ENCODE assay signal across 9 mouse cellular contexts in the genomic region with DNA sequence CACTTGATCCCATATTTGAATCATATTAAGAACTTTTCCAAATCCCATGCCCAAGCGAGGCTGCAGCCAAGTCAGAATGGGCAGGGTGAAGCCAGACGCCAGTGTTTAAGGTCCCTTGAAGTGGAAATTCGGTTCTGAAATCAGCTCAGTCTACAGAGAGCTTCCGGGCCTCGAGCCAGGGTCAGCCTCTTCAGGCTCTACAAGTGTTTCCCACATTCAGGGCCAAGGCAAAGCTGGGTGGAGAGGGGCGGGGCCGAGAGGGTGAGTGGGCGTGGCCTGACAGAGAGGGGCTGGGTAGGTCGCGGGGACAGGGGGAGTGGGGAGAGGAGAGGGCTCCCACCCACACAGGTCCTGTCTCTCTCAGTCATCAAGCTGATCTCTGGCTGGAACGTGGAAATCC. TPM values are rescaled to one million over a fixed set of nuclear protein-coding genes. Genes with fewer than 3 reads are reported as not detected.
A peak's percentile ranks its signal among the peaks of the same experiment; 100 is the strongest.
DNase-seq lines count a peak whose midpoint lies in the region.
"Had no signal": no experiment of that assay in that cellular context is flagged by ENCODE, and none has a peak within 500 bp of the region (broad histone marks: within the 10 kb centered on the region; RNA-seq: fewer than 3 reads in every experiment).

No protein-coding gene starts in this region.

- H3K9me3 ChIP-seq in heart, embryonic 10.5 days = no peaks in the 10 kb centered on the region

- peak; percentile 62 to 66 for DNase-seq in heart, adult 18-20 months
- DNase-seq in heart, embryonic 10.5 days (ENCODE audit: low spot score) = no peak
- peak; percentile 65 for DNase-seq in ES-CJ7 (ENCODE audit: low read depth, low spot score)
- DNase-seq in embryo, embryonic 11 days = peak; percentile 20
- DNase-seq in heart, postnatal 25 days (ENCODE audit: low spot score) = peak; percentile 17
- peak; percentile 29 for DNase-seq in right cerebral cortex, postnatal 14 days
- DNase-seq in cerebellum, adult 11-12 months = no peak
- DNase-seq in thymus, adult 18-20 months = no peak

- peaks cover 4% of the 10 kb centered on the region; the same call in 1 of the 2 replicates for H3K27me3 ChIP-seq in heart, embryonic 10.5 days (ENCODE audit: insufficient read depth, poor library complexity, severe bottlenecking)

- H3K36me3 ChIP-seq in heart, embryonic 10.5 days = no peaks in the 10 kb centered on the region

- no peak overlapping the region; the same call in 1 of the 2 replicates for H3K27ac ChIP-seq in heart, embryonic 10.5 days
- H3K27ac ChIP-seq: macrophage had no signal

- intact Hi-C loops in heart, postnatal 25 days (cut with DNase I) = no loop called here

- peaks cover 21% of the 10 kb centered on the region for H3K4me1 ChIP-seq in heart, embryonic 10.5 days

- 29% methylated on average over 11 of the region's 11 CpGs for WGBS in heart, embryonic 10.5 days

- H3K4me3 ChIP-seq in heart, embryonic 10.5 days = no peak overlapping the region

RNA-seq across cellular contexts. Expression of gene Myom3, which starts 38.4 kb away (rescaled TPM):
- total RNA-seq in heart, adult 18-20 months (2021) = 1 to 10 TPM in 1 of 2 experiments, under 1 TPM in 1; 0.62 to 1.1 TPM
- polyA plus RNA-seq in heart, embryonic 10.5 days (2016; fragmentation: Nextera tagmentation; extraction: Ambion mirVana) = 0.05 TPM in 1 of 2 replicates, not detected in the other
- under 1 TPM; 0.64 to 0.88 TPM for total RNA-seq in heart, postnatal 25 days (2021)

RNA-seq across cellular contexts. Expression of gene Srsf10, which starts 57.6 kb away (rescaled TPM):
- 10 to 100 TPM; 40.6 to 50.5 TPM for total RNA-seq in heart, adult 18-20 months (2021)
- 188 and 227 TPM in 2 replicates for polyA plus RNA-seq in heart, embryonic 10.5 days (2016; fragmentation: Nextera tagmentation; extraction: Ambion mirVana)
- 10 to 100 TPM; 41.7 to 47.7 TPM for total RNA-seq in heart, postnatal 25 days (2021)

Comparison
In these comparisons a context has a peak if more than half of its experiments do, and no peak if none do; other contexts are left out.
1. DNase-seq: peak in heart, adult 18-20 months (2 of 2), ES-CJ7 (single experiment), embryo, embryonic 11 days (single experiment), heart, postnatal 25 days (single experiment) and right cerebral cortex, postnatal 14 days (single experiment); none in heart, embryonic 10.5 days (single experiment), cerebellum, adult 11-12 months (single experiment) and thymus, adult 18-20 months (0 of 2).